Mouse (Mus musculus): Measurements from ENCODE around the gene Fbxw10. TPM values are rescaled to one million over a fixed set of nuclear protein-coding genes. Genes with fewer than 3 reads are reported as not detected.

Gene Fbxw10
- total and polyA plus RNA-seq, 3 experiments = not detected

DNA sequence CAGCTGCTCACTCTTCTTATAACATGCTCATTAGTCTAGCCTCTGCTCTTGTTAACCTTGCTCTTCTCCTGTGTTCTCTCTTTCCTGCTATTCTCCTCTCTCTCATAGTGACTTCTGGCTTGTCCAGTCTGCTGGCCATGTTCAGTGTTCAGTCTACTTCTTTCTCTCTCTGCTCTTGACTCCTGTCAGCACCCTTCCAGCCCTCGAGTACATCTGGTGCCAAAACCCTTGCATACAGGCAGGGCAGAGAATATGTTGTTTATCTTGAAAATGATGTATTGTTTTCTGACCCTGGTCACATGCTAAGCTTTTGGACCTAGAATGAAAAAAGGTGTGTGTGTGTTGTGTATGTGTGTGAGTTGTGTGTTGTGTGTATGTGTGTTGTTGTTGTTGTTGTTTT is 33.4 kb upstream of the Fbxw10 start (continued):
- no peak for TF ChIP-seq POLR2AphosphoS2 (IDR thresholded peaks at IDR 0.05; ENCODE audit: low read length)

DNA sequence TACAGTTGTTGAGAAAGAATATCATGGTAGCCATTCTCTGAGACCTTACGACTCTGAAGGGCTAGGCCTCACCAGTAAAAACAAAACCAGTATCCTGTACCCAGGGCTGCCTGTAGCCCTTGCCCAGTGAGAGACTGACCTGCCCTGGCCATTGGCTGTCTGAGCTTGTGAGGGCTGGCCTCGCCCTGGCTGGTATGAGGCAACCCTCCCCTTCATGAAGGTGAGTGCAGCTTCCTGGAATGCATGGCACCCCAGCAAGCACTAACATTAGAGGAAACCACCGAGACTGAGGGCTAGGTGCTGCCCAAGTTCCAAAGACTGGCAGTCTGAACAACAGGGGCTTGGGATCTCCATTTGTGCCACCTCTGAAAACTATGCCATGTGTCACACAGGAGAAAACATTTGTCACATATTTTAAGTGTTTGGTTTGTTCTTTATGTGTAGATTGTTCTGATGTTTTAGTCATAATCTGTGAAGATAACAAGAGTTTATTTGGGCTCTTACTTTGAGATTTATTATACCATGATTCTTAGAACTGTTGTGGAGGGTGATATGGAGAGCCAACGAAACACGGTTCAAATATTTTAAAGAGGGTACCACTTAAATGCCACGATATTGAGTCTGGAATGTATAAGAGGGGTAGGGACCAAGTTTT is 32.8 kb upstream of the Fbxw10 start:
- H3K79me2 ChIP-seq (ENCODE audit: control insufficient read depth, insufficient read depth, low read length, poor library complexity) = no peaks in the 10 kb centered on the region
- DNase-seq (ENCODE audit: low read depth, low spot score) = no peak
- TF ChIP-seq ZC3H11A (IDR thresholded peaks at IDR 0.05; ENCODE audit: low read depth, low read length) (no peak), MEF2A (IDR thresholded peaks at IDR 0.05; ENCODE audit: extremely low read depth, insufficient replicate concordance, low read depth, low read length, poor library complexity, severe bottlenecking) (no peak), E2F4 (IDR thresholded peaks at IDR 0.05; ENCODE audit: borderline replicate concordance, low read depth, low read length) (no peak)
- no peak overlapping the region for H3K4me3 ChIP-seq (ENCODE audit: control insufficient read depth in 1 of 2, insufficient read depth in 1 of 2, low read depth in 2 of 2, low read length in 2 of 2)
- H3K27me3 ChIP-seq (ENCODE audit: control insufficient read depth in 1 of 2, insufficient read depth in 2 of 2, low read length in 2 of 2) = no peaks in the 10 kb centered on the region
- H3K4me1 ChIP-seq (ENCODE audit: control insufficient read depth in 1 of 2, insufficient read depth in 2 of 2, low read length in 2 of 2) = peaks cover 9 to 28% of the 10 kb centered on the region in 2 experiments
- H3K27ac ChIP-seq (ENCODE audit: control insufficient read depth, low read depth, low read length) = no peak overlapping the region
- no peak overlapping the region for H3K9ac ChIP-seq (ENCODE audit: control insufficient read depth, low read depth, low read length, poor library complexity, severe bottlenecking)
- no peaks in the 10 kb centered on the region for H3K9me3 ChIP-seq (replicated peaks; ENCODE audit: insufficient read depth, low read length)
- peaks cover 0 to 15% of the 10 kb centered on the region in 2 experiments; a peak in 2 of 4 replicates for H3K36me3 ChIP-seq (ENCODE audit: control insufficient read depth in 1 of 2, insufficient read depth in 2 of 2, low read length in 2 of 2)

DNA sequence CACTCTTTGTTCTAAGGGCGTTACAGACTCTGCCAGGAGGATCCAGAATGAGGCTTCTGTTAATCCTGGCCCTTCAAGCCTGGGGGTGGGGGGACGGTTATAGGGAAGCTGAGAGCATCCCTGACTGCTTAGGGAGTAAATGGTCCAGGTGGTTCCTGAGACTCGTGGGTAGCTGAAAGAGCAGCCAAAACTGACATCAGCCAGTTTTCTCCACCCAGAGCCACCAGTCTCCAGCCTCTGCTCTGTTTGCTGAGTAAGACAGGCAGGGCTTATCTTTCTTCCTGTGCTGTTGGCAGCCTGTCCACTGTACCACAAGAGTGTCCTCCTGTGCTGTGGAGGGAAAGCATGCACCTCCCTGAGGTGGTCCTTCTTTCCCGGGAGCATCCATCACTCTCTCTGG is 32.2 kb upstream of the Fbxw10 start:
- no peak overlapping the region for H3K4me3 ChIP-seq (ENCODE audit: control insufficient read depth in 1 of 2, insufficient read depth in 1 of 2, low read depth in 2 of 2, low read length in 2 of 2)
- TF ChIP-seq ZNF384 (IDR thresholded peaks at IDR 0.05; ENCODE audit: low read depth, low read length) (no peak), ETS1 (IDR thresholded peaks at IDR 0.05; ENCODE audit: low read depth, low read length) (peak; percentile 84), MAX (IDR thresholded peaks at IDR 0.05; ENCODE audit: low read length) (no peak; the same call in 1 of the 2 replicates), TCF12 (IDR thresholded peaks at IDR 0.05; ENCODE audit: low read depth, low read length) (peak; percentile 47; the same call in 1 of the 2 replicates), POLR2AphosphoS5 (IDR thresholded peaks at IDR 0.05; ENCODE audit: borderline replicate concordance, low read depth, low read length) (no peak), MYC (IDR thresholded peaks at IDR 0.05; ENCODE audit: low read depth, low read length) (0 out of 2 replicates have a peak, but pooled peaks have one; percentile 62), RAD21 (IDR thresholded peaks at IDR 0.05; ENCODE audit: low read depth, low read length) (no peak), MAFK (IDR thresholded peaks at IDR 0.05; ENCODE audit: borderline replicate concordance, low read depth, low read length) (0 out of 2 replicates have a peak, but pooled peaks have one; percentile 57), USF2 (IDR thresholded peaks at IDR 0.05; ENCODE audit: borderline replicate concordance in 1 of 2, insufficient read depth in 1 of 2, low read depth in 1 of 2, low read length in 2 of 2) (no peak), MXI1 (IDR thresholded peaks at IDR 0.05; ENCODE audit: low read depth, low read length) (0 out of 2 replicates have a peak, but pooled peaks have one; percentile 25), CTCF (IDR thresholded peaks at IDR 0.05 in 2 of 3, conservative IDR thresholded peaks at IDR 0.05 in 1 of 3; ENCODE audit: control insufficient read depth in 1 of 3, insufficient read depth in 1 of 3, low read depth in 2 of 3, low read length in 3 of 3, poor library complexity in 1 of 3, severe bottlenecking in 1 of 3) (no peak), POLR2AphosphoS2 (IDR thresholded peaks at IDR 0.05; ENCODE audit: low read length) (no peak), ZMIZ1 (IDR thresholded peaks at IDR 0.05; ENCODE audit: low read depth, low read length) (no peak), SIN3A (IDR thresholded peaks at IDR 0.05; ENCODE audit: low read length) (peak; percentile 44; the same call in 1 of the 2 replicates), CHD1 (IDR thresholded peaks at IDR 0.05; ENCODE audit: low read depth, low read length) (no peak), GABPA (IDR thresholded peaks at IDR 0.05; ENCODE audit: low read depth, low read length) (no peak), NRF1 (IDR thresholded peaks at IDR 0.05; ENCODE audit: insufficient read depth, low read depth, low read length, poor library complexity, severe bottlenecking) (no peak), TAL1 (IDR thresholded peaks at IDR 0.05; ENCODE audit: low read length) (no peak), ZC3H11A (IDR thresholded peaks at IDR 0.05; ENCODE audit: low read depth, low read length) (no peak), GATA1 (IDR thresholded peaks at IDR 0.05; ENCODE audit: low read depth, low read length) (peak; percentile 76), EP300 (IDR thresholded peaks at IDR 0.05; ENCODE audit: low read depth in 1 of 2, low read length in 2 of 2) (peak; percentile 67 to 77)
- no peak overlapping the region for H3K27ac ChIP-seq (ENCODE audit: control insufficient read depth, low read depth, low read length)
- no peaks in the 10 kb centered on the region for H3K27me3 ChIP-seq (ENCODE audit: control insufficient read depth in 1 of 2, insufficient read depth in 2 of 2, low read length in 2 of 2)
- H3K9me3 ChIP-seq (replicated peaks; ENCODE audit: insufficient read depth, low read length) = no peaks in the 10 kb centered on the region
- H3K4me1 ChIP-seq (ENCODE audit: control insufficient read depth in 1 of 2, insufficient read depth in 2 of 2, low read length in 2 of 2) = peaks cover 14 to 33% of the 10 kb centered on the region in 2 experiments
- H3K36me3 ChIP-seq (ENCODE audit: control insufficient read depth in 1 of 2, insufficient read depth in 2 of 2, low read length in 2 of 2) = peaks cover 0 to 18% of the 10 kb centered on the region in 2 experiments; a peak in 2 of 4 replicates
- no peak overlapping the region for H3K9ac ChIP-seq (ENCODE audit: control insufficient read depth, low read depth, low read length, poor library complexity, severe bottlenecking)
- peak; percentile 79 for DNase-seq (ENCODE audit: low read depth, low spot score)
- H3K79me2 ChIP-seq (ENCODE audit: control insufficient read depth, insufficient read depth, low read length, poor library complexity) = no peaks in the 10 kb centered on the region

All from MEL (cell line).